In the genomic region with DNA sequence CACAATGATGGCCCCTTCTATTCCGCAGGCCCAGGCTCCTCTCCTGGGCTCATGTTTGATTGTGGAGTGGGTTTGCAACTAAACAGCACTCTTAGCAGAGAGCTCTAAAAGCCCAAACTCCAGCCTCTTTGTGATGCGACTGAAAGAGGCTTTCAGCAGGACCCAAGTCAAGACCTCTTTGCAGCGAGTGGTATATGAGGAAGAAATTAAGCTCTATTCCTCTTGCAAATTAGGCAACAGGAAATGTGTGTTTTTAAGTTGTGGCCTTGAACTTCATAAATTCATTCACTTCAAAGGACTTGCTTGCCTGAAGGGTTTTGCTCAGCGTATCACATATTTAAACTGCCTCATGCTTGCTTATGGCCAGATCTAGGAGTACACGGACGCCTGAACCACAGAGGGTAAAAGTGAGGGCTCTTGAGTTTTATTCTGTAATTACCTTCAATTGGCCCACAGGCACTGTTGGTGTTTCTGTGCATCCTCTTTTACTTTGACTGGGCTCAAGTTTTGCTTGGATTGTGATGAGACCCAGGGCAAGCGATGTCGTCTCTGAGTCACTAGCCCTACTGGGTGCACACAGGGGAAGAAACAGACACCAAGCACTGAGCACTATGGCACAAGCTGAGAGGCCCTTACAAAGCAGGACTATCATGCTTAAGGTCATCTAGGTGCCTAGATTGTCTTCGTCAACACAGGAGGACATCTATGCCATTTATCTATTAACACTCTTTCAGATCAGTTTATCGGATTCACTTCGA, we compare ENCODE assay signal across 22 mouse cellular contexts.
DNase-seq lines count a peak whose midpoint lies in the region; ATAC-seq and TF ChIP-seq lines count a peak whose summit lies in the region.
"Had no signal": no experiment of that assay in that cellular context is flagged by ENCODE, and none has a peak within 500 bp of the region (broad histone marks: within the 10 kb centered on the region; RNA-seq: fewer than 3 reads in every experiment).

No protein-coding gene starts in this region.

- no peaks in the 10 kb centered on the region for H3K27me3 ChIP-seq in myocyte (ENCODE audit: control insufficient read depth, insufficient read depth, insufficient read length)
- H3K27me3 ChIP-seq: embryonic facial prominence, embryonic 15.5 days; heart, embryonic 12.5 days; kidney, embryonic 15.5 days; limb, embryonic 13.5 days; neural tube, embryonic 15.5 days had no signal

- H3K4me3 ChIP-seq in myocyte, result peak overlapping the region; percentile 17
- H3K4me3 ChIP-seq: embryonic facial prominence, embryonic 15.5 days; heart, embryonic 12.5 days; kidney, embryonic 15.5 days; limb, embryonic 13.5 days; liver, embryonic 12.5 days; neural tube, embryonic 15.5 days had no signal

- peak overlapping the region; percentile 57 for H3K4me2 ChIP-seq in myocyte (ENCODE audit: low read depth)
- H3K4me2 ChIP-seq: embryonic facial prominence, embryonic 15.5 days; heart, embryonic 12.5 days; kidney, embryonic 15.5 days; limb, embryonic 13.5 days; liver, embryonic 12.5 days; neural tube, embryonic 15.5 days had no signal

- no peak for TF ChIP-seq POLR2A in myocyte (IDR thresholded peaks at IDR 0.05; ENCODE audit: insufficient read length, low read depth)

- DNase-seq in 416B (ENCODE audit: low read depth), result peak; percentile 27
- peak; percentile 44 for DNase-seq in CD4-positive, CD25-positive, alpha-beta regulatory T cell, adult 2 months (ENCODE audit: low read depth, low spot score)
- DNase-seq in right cerebral cortex, postnatal 14 days, result no peak
- DNase-seq in thymus, postnatal 0 days (ENCODE audit: low spot score), result no peak
- no peak for DNase-seq in heart, adult 9 months (ENCODE audit: low spot score in 2 of 2)
- DNase-seq: cerebellum, adult 18-20 months; heart, postnatal 10 days; kidney, postnatal 4 days; layer of hippocampus, adult 9-11 months; lung, adult 18-20 months; thymus, postnatal 14 days had no signal

- no peaks in the 10 kb centered on the region for H3K79me2 ChIP-seq in myocyte (ENCODE audit: control insufficient read depth, insufficient read depth)

- peaks cover 2% of the 10 kb centered on the region for H3K36me3 ChIP-seq in myocyte (ENCODE audit: control insufficient read depth, insufficient read depth)
- H3K36me3 ChIP-seq: embryonic facial prominence, embryonic 15.5 days; heart, embryonic 12.5 days; kidney, embryonic 15.5 days; limb, embryonic 13.5 days; liver, embryonic 12.5 days; neural tube, embryonic 15.5 days had no signal

- H3ac ChIP-seq in myocyte (ENCODE audit: control insufficient read depth, insufficient read length), result no peak overlapping the region

- ATAC-seq in common myeloid progenitor, adult 5-6 weeks (replicated peaks; ENCODE audit: low read depth, poor library complexity, severe bottlenecking), result 0 out of 2 replicates have a peak, but pooled peaks have one; percentile 16
- ATAC-seq: hindbrain, postnatal 0 days; intestine, postnatal 0 days; liver, embryonic 12.5 days; midbrain, embryonic 16.5 days had no signal

TF ChIP-seq in myocyte, 11 proteins besides CTCF, POLR2A, EP300 and RAD21:
- no peak for TF ChIP-seq TCF12 (IDR thresholded peaks at IDR 0.05; ENCODE audit: insufficient read depth, poor library complexity, severe bottlenecking)
- no peak for TF ChIP-seq E2F4 (IDR thresholded peaks at IDR 0.05; ENCODE audit: insufficient read depth)
- no peak for TF ChIP-seq POLR2AphosphoS2 (IDR thresholded peaks at IDR 0.05; ENCODE audit: insufficient read length, low read depth)
- TF ChIP-seq MYOG (IDR thresholded peaks at IDR 0.05; ENCODE audit: control insufficient read depth in 1 of 3, insufficient read depth in 1 of 3, insufficient read length in 2 of 3, low read depth in 2 of 3), result no peak
- no peak for TF ChIP-seq SRF (IDR thresholded peaks at IDR 0.05; ENCODE audit: control insufficient read depth, insufficient read length, low read depth)
- TF ChIP-seq REST (IDR thresholded peaks at IDR 0.05; ENCODE audit: insufficient read depth, insufficient read length), result no peak
- TF ChIP-seq USF1 (IDR thresholded peaks at IDR 0.05; ENCODE audit: low read depth), result no peak
- no peak for TF ChIP-seq CEBPB (IDR thresholded peaks at IDR 0.05; ENCODE audit: insufficient read depth, poor library complexity, severe bottlenecking)
- TF ChIP-seq TCF3 (IDR thresholded peaks at IDR 0.05; ENCODE audit: insufficient read length, low read depth), result no peak
- no peak for TF ChIP-seq MYOD1 (IDR thresholded peaks at IDR 0.05; ENCODE audit: control insufficient read depth in 1 of 3, insufficient read length in 2 of 3, low read depth in 2 of 3)
- TF ChIP-seq MAX (IDR thresholded peaks at IDR 0.05; ENCODE audit: low read depth), result no peak

Comparison
In these comparisons a context has a peak if more than half of its experiments do, and no peak if none do; other contexts are left out.
1. DNase-seq: peak in 416B (single experiment) and CD4-positive, CD25-positive, alpha-beta regulatory T cell, adult 2 months (single experiment); none in right cerebral cortex, postnatal 14 days (single experiment), thymus, postnatal 0 days (single experiment) and heart, adult 9 months (0 of 2).